Mouse (Mus musculus): ENCODE data around the gene Olfr589.
"Not testable (repeated sequence)": the region's sequence is repeated elsewhere in the genome, so short reads cannot be mapped to it uniquely, and the experiment has no call there.

Gene Olfr589

DNA sequence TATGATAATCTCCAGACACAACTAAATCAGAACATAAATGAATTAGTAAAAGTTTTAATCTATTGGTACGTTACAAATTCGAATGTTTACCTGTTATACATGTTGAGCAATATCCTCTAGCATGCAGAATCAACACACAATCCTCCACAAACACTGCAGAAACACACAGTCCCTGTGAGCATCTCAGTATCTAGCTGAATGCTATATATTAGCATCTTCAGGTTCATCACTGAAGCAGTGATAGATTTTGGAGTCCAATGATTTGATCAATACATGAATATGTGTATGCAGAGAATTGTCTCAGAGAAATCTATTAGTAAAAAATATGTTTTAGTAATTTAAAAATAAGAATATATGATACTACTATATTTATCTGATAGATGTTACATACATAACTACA is at the start of gene Olfr589:
Gene Olfr589, minus strand, starts transcription at position 101 of the 400 bp plus-strand sequence.
- in situ Hi-C loops (cut with MboI), result no loop called here

DNA sequence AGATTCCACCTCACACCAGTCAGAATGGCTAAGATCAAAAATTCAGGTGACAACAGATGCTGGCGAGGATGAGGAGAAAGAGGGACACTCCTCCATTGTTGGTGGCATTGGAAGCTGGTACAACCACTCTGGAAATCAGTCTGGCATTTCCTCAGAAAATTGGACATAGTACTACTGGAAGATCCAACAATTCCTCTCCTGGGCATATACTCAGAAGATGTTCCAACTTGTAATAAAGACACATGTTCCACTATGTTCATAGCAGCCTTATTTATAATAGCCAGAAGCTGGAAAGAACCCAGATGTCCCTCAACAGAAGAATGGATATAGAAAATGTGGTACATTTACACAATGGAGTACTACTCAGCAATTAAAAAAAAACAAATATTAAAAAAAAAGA is 28.3 kb upstream of the Olfr589 start, which contains the start of gene Olfr592:
Gene Olfr592, plus strand, starts transcription at position 301 of the 400 bp plus-strand sequence.
- in situ Hi-C loops (cut with MboI), result not testable (repeated sequence)

DNA sequence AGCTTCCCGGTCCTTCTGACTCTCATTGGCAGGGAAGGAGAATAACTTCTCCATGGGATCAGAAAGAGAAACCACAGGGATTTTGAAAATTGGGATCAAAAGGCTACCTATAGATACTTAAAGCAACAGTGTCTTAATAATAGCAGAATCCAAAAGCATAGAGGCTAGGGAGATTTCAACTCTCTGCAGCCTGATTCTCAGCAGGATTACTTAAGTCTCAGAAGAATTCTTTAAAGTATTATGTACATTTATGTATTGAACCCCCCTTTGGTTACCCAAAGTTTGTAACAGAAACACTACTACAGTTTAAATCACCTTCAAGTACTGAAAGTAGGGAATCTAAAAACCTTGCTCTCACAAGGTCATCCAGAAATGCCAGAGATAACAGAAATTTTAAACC is 22.1 kb upstream of the Olfr589 start, which contains the start of gene Olfr591:
Gene Olfr591, minus strand, starts transcription at position 101 of the 400 bp plus-strand sequence.
- in situ Hi-C loops (cut with MboI), result no loop called here

DNA sequence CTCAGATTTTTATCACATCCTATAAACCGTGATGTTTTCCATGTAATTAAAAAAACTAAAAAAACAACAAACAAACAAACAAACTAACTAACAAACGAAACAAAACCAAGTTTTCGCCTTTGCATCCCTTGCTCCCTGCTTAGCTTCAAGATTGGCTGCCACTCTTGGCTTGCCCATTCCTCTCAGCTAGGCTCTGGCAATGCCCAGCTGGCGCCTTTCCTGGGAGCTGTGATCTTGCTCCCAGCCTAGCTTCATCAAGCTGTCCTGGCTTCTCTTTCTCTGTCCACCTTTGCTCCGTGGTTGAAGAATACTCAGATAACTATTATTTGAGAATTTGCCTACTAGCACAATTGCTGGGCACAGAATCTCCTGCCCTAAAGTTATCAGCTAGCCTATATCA is 13.5 kb upstream of the Olfr589 start:
- in situ Hi-C loops (cut with MboI), result no loop called here

DNA sequence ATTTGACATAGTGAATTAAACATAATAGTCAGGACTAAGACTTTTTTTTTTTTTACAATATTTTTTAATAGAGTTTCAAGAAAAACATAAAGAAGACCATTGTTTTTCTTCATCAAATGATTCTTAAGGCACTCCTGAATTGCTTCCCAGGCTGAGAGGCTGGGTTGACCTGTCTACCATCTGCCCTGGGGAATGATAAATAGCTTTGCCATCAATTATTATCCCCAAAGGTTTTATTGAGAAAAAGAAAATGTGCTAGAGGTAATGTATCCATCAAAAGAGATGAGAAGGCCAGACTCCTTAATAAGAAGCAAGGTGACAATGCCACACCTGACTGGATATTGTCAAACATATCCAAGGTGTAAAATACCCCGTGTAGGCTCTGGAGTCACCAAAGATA is 15.6 kb downstream of the Olfr589 start, which contains the start of gene Olfr588-ps1:
Gene Olfr588-ps1, plus strand, starts transcription at position 301 of the 400 bp plus-strand sequence.
- in situ Hi-C loops (cut with MboI), result no loop called here

DNA sequence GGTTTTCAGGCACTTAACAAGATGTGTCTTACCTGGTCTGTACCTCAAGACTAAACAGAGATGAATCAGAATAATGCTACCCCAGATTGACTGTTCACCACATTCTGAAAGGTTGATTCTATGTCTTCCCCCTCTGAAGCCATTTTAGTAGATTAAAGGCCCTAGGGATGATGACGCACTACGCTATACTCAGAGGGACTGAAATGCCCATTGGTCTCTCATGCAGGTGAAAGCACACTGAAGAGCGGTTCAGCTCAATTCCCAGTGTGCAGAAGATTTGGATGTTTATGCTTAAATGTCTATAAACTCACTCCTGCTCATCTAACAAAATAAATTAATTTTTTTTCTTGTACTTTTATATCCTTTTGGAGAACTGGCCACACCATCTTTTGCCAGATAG is 30.6 kb downstream of the Olfr589 start, which contains the start of gene Olfr586:
Gene Olfr586, minus strand, starts transcription at position 101 of the 400 bp plus-strand sequence.
- in situ Hi-C loops (cut with MboI), result no loop called here

DNA sequence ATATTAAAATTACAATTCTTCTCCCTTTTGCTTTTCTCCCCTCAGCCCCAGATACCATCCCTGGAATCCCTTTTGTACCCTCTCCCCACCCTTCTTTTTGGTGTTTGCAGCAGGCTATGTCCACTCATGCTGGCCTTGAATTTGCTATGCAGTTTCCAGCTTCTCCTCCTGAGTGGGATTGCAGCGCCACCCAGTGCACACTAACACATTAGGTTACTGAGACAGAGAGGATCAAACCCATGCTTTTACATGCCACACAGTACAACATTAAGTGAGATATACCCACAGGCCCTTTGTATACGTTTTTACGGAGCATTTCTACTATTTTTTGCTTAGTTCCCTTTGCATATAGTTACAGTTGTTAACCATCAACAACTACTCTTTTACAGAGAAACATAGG is 36.8 kb downstream of the Olfr589 start:
- in situ Hi-C loops (cut with MboI), result no loop called here

Data from mature B cell (primary cell).